Mouse (Mus musculus) C2C12 (cell line): ENCODE results near the gene 2010111I01Rik.

ENCODE experiments used
- CTCF ChIP-seq: IDR thresholded peaks from one replicate; pipeline ENCODE4 v1.5.1; 2011; ENCODE audit not compliant: control insufficient read depth, insufficient read depth, insufficient read length
- MAX ChIP-seq: IDR thresholded peaks from one replicate; pipeline ENCODE4 v1.6.1; 2011; ENCODE audit warnings: mild to moderate bottlenecking, control low read depth

DNA sequence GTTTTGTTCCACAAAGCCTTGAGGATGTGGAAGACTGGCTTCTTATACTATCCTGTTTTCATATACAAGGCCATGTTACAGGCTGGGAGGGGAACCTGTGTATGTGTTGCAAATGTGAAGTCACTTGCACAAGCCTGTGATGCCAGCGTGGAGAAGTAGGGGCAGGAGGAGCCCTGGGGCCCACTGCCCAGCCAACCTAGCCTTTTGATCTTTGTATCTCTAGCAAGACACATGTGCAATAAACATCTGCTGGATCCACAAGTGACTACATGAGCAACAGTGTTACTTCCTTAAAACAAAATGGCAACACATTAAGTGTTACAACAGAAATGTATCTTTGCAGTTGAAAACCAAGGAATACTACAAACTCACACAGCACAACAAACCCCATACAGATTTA lies 13.1 kb upstream of the 2010111I01Rik start:
- TF ChIP-seq CTCF (no peak), MAX (no peak)
